Mouse (Mus musculus) frontal cortex, postnatal 36 days (tissue): ENCODE data around the gene Tuba8.

Source experiments
- DNase-seq, 2 experiments: peaks; one replicate each; pipeline ENCODE4 v3.0.0; 2022; ENCODE audit warnings: low spot score in 2 of 2

Tuba8 gene

GRCm38 (mm10) chr6:121210149-121210925, at the start of gene Tuba8:
TSS of gene Tuba8 (plus strand) at chr6:121210696.
- peak; percentile 65 to 71 for DNase-seq

- no peak for DNase-seq
Observed at GRCm38 (mm10) chr6:121162616-121163015, 47.9 kb upstream of the Tuba8 start.

DNA sequence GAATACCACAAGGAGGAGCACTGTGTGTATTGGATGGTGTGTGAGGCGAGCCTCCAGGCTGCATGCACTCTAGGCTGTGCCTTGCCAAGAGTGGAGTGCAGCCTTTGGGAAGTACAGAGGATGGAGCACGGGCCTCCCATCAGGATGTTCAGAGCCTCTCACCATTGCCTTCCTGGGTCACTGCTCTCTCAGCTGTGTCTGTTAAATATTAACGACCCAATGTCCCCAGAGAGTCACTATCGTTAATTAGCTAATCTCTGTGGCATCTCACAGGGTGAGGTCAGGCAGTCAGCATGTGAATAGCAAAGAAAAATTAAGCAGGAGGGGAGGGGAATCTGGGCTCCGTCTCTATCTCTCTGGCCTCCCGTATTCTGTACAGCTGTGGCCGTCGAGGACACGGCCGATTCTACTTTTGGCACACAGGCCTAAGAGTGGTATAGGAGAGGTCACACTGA, 44.4 kb upstream of the Tuba8 start:
- no peak for DNase-seq

- DNase-seq, result no peak
Observed at GRCm38 (mm10) chr6:121167381-121167975, 43.0 kb upstream of the Tuba8 start.

- no peak for DNase-seq
Observed at GRCm38 (mm10) chr6:121171102-121171501, 39.4 kb upstream of the Tuba8 start.

DNA sequence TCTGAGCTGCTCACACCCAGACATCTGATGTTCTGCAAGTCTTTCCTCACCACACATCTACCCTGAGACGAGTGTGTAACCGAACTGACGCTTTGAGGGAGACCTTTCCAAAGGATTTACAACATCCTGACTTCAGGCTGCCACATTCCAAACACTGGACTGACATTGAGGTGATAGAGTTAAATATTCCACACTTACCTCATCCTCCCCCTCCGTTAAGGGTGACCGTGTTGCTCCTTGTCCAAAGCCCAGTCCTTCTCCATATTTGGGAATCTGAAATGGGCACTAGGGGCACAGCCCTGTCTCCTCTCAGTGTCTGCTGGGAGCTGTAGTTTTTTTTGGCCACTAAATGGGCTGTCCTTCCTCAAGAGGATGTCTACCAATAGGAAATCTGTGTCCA, 37.0 kb upstream of the Tuba8 start:
- no peak for DNase-seq

DNA sequence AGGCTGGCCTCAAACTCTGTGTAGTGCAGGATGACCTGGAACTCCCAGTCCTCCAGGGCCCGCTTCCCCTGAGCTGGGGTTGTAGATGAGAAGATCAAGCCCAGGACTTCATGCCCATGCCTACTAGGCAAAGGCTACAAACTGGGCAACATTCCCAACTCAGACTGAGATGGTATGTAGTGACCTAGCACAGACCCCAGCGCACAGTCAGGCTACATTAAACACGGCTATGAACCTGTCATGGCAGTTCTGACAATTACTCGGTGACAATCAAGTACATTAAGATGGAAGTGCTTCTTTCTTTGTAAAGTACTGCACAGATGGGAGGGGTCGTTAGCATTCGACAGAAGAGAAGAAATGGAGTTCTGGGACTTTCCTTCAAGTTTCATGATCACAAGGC, 35.7 kb upstream of the Tuba8 start:
- no peak for DNase-seq

DNA sequence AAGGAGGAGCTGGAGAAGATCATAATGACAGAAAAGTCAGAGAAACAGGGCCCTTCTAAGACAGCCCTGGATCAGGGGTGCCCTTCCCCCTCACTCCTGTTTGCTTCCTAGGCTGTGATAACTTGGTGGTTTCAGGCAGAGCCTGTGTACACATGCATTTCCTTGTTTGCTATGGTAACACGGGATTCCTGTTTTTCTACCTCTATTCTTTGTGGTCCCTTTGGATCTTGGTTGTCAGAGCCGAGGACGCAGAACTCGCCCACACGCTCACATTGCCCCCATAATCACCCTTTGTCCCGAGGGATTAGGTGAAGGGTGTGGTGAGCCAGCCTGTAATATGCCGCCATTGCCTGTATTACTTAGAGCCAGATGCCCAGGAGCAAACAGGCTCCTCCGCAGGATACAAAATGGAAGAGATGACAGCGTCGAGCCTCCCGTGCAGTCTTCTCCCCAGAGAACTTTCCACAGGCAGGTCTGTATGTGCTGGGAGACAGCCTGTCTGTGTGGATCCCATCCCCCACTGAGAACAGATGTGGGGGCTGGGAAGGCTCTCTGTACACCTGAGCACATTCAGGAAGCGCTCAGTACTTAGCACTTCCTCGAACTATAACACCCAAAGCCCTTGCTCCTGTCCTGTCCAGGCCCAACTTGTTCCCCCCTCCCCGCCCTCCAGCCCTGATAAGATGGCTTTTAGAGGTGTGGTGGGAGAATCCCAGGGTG, 34.3 kb upstream of the Tuba8 start:
- no peak for DNase-seq

DNA sequence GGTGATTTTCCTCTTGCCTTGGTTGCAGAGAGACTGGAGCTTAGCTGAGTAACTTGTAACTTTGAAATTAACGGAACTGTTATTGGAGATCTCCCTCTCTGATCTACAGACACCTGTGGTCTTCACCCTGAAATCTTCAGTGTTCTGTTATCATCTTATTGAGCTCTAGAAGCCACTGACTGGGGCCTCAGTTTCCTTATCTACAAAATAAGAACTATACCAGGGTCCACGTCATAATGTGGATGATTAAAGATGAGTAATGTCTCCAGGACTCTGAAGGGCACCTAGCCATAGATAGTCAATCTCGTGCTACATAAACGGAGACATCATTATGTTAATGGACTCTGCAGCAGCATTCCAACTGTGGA, 33.8 kb upstream of the Tuba8 start:
- no peak for DNase-seq

DNA sequence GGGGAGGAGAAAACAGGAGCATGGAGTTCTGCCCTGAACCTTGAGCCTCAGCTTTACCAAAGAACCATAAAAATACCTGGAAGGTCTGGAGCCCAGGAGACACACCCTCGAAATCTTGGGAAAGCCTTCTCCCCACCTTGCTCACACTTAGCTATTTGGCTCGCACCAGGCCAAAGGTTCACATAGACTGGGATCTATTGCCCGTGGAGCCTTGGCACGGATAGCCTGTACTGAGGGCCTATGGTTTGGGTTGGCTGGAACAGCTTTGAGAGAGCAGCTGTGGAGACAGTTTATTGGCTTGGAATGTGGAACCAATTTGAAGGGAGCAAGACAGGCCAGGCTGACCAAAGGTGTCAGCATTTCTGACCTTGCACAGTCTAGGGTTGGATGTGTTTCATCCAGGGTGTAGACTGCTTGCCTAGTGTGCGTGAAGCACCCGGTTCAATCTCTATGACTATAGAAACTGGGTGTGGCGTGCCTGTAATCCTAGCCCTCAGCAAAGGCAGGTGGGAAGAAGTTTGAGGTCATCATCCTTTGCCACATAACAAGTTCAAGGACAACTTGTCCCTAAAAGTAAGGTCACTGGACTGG, 33.3 kb upstream of the Tuba8 start:
- no peak for DNase-seq

GRCm38 (mm10) chr6:121178700-121179358, 31.7 kb upstream of the Tuba8 start:
- DNase-seq, result peak; percentile 65 to 93

GRCm38 (mm10) chr6:121179846-121180245, 30.6 kb upstream of the Tuba8 start:
- no peak for DNase-seq

DNA sequence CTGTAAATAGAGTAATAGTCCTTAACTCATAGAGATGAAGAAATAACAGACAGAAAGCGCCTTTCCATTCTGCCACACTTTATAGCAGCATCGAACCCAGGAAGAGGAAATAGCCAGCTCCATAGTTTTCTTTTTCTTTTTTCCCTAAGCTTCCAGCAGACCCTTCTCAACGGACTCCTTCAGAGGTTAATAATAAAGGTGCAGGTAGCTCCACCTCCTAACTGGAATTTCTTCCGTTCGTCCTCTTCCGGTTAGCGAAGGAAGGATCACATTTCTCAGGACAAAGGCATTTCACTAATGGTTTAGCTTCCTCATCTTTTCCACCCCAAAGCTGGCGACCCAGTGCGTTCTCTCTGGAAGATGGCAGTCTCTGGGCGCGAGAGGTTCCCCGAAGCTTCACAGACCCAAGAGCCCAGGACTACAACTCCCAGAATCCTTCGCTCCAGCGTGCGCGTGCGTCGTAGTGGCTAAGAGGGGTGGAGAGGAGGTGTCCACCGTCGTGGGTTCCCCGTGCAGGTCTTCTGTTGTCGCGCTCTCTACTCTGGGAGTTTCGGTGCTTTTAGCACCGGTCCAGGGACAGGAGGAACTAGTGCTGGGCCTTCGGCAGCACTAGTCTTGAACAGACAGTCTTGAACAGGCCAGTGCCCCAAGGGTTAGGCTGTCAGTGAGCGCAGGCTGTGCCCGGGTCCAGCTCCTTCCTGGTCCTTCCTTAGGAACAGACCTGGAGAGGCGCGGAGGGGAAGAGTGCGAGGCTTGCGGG, 26.9 kb upstream of the Tuba8 start, which contains the start of gene Pex26:
Pex26 (plus strand) TSS at position 254 of the 760 bp plus-strand sequence.
- peak; percentile 92 to 94 for DNase-seq

DNA sequence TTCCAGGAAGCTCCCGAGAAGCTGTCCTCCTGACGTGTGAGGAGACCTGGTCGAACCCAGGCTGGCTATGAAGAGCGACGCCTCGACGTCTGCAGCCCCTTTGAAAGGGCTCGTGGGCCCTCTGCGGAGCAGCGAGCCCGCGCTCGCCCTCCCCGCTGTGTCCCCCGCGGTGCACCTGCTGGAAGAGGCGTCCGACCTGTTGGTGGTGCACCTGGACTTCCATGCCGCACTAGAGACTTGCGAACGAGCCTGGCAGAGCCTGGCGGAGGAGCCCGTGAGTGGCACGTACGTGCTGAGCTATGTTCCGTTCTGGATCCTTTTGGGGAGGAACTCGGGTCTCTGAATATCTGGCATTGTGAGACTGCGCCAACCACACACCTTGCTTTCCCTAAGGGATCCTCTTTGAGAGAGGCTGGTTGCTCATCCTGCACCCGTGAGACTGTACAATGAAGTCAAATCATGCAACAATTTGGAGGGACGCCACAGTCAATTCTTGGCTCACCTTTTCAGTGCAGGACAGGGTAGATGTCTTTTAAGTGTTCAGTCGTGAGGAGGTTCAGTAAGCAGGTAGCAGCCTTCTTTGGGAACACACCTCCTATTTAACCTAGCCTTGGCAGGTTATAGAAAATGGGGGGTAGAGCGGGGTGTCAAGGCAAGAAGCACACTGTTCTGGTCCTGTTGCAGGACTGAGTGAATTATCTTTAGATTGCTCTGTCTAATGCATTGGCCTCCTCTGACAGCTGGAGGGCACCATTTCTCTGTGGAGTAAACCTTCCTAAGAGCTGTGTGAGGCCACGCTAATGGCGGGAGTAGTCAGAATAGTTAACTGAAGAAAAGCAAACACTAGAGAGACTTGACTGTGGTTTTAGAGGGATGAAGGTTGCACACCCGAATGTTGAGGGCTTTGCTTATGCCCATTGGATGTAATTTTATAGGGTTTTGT, 26.0 kb upstream of the Tuba8 start:
- peak in 1 of 2 experiments; percentile 66 for DNase-seq

DNA sequence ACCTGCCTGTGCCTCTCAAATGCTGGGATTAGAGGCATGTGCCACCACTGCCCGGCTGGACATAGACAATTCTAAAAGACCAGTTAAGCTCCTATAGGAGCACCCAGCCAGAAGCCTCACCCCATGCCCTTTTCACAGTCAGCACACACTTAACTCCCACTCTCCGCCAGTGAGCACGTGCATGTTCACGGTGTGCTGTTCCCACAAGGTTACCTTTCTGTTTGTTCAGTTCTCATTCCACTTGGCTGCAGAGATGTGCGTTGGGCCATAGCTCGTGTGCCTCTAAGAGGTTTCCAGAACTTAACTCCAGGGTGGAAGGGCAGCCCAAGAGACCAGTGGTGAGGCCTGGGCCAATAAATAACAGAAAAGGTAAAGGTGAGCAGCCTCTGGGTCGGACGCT, 25.3 kb upstream of the Tuba8 start:
- DNase-seq, result no peak

DNA sequence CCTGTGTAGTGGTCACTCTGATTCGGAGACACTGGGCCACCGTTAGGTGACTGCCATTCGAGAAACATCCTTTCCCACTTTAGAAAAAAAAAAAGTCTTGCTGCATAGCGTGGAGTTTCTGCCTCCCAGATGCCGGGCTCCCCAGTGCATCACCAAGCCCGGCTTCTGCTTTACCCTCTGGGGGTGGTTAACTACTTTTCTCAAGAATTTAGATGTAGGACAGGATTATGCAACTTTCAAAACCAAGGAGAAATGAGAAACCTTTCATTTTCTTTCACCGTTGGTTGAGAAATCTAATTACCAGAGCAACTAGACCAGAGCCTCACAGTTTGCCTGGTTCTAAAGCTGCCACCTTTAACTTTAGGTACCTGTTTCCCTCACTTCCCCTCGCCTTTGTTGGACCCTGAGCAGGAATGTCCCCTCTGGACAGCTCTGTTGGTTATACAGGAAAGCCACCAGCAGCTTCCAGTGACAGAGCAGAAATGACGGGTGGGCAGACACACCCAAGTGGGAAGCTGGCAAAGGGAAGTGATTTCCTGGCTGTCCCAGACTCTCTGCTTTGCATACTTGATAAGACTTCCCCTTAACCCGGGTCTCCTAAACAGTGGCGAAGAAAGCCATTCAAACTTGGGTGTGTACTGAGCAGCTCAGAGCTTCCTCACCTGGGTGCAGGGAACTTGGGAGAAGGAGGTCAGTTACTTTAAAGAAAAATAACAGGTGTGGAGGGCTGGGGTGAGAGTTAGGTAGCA, 19.1 kb upstream of the Tuba8 start:
- no peak for DNase-seq

GRCm38 (mm10) chr6:121194061-121194955, 16.2 kb upstream of the Tuba8 start:
- no peak for DNase-seq
